Mouse (Mus musculus) lung, adult 18-20 months (tissue): Measurements from ENCODE around the gene Hsd17b1.
"Not testable (repeated sequence)": the region's sequence is repeated elsewhere in the genome, so short reads cannot be mapped to it uniquely, and the experiment has no call there.

Experiments
- DNase-seq, 2 experiments: peaks; one replicate each; pipeline ENCODE4 v3.0.0; 2022; ENCODE audit warnings: mixed read lengths in 2 of 2

The Hsd17b1 gene

GRCm38 (mm10) chr11:101086756-101087681 is 8.8 kb downstream of the Hsd17b1 start, which contains the start of gene Mlx:
Gene Mlx (plus strand): TSS chr11:101087277.
- DNase-seq: peak; percentile 92 to 95

GRCm38 (mm10) chr11:101087682-101088055 is 9.5 kb downstream of the Hsd17b1 start:
- DNase-seq: peak in 1 of 2 experiments; percentile 46

- no peak for DNase-seq
Observed at GRCm38 (mm10) chr11:101089931-101090330, 11.7 kb downstream of the Hsd17b1 start.

GRCm38 (mm10) chr11:101094930-101095313 is 16.7 kb downstream of the Hsd17b1 start:
- DNase-seq: no peak

GRCm38 (mm10) chr11:101095314-101096024 is 17.3 kb downstream of the Hsd17b1 start, which contains the start of gene Psmc3ip:
Gene Psmc3ip (minus strand): TSS chr11:101095436.
- peak; percentile 95 to 96 for DNase-seq

- DNase-seq: no peak
Observed at GRCm38 (mm10) chr11:101098231-101098630, 20.0 kb downstream of the Hsd17b1 start.

GRCm38 (mm10) chr11:101103011-101103410 is 24.8 kb downstream of the Hsd17b1 start:
- no peak for DNase-seq

- DNase-seq: no peak
Observed at GRCm38 (mm10) chr11:101109351-101109750, 31.1 kb downstream of the Hsd17b1 start.

- no peak for DNase-seq
Observed at GRCm38 (mm10) chr11:101110708-101111107, 32.5 kb downstream of the Hsd17b1 start.

- no peak for DNase-seq
Observed at GRCm38 (mm10) chr11:101111178-101111577, 33.0 kb downstream of the Hsd17b1 start.

- DNase-seq: no peak
Observed at GRCm38 (mm10) chr11:101112186-101112585, 34.0 kb downstream of the Hsd17b1 start.

- DNase-seq: no peak
Observed at GRCm38 (mm10) chr11:101115564-101115963, 37.4 kb downstream of the Hsd17b1 start.

GRCm38 (mm10) chr11:101118105-101118504 is 39.9 kb downstream of the Hsd17b1 start:
- no peak for DNase-seq

GRCm38 (mm10) chr11:101119131-101119760 is 41.0 kb downstream of the Hsd17b1 start:
- DNase-seq: no peak

GRCm38 (mm10) chr11:101119761-101120544 is 41.7 kb downstream of the Hsd17b1 start, which contains the start of the genes Retreg3 and Tubg1:
Gene Retreg3 (minus strand): TSS chr11:101119893.
Gene Tubg1 (plus strand): TSS chr11:101119938.
- DNase-seq: peak; percentile 99

GRCm38 (mm10) chr11:101120545-101121188 is 42.5 kb downstream of the Hsd17b1 start:
- no peak for DNase-seq

- not testable (repeated sequence) for DNase-seq
Observed at GRCm38 (mm10) chr11:101124494-101124893, 46.3 kb downstream of the Hsd17b1 start.

GRCm38 (mm10) chr11:101125008-101125407 is 46.8 kb downstream of the Hsd17b1 start:
- DNase-seq: not testable (repeated sequence)

GRCm38 (mm10) chr11:101127075-101127474 is 48.9 kb downstream of the Hsd17b1 start:
- no peak for DNase-seq

GRCm38 (mm10) chr11:101128996-101129577 is 50.9 kb downstream of the Hsd17b1 start:
- no peak for DNase-seq
